Mouse (Mus musculus): Measurements from ENCODE around the gene Prrg4. TPM values are rescaled to one million over a fixed set of nuclear protein-coding genes. Genes with fewer than 3 reads are reported as not detected.

The Prrg4 gene
- polyA plus RNA-seq, 1 experiment from 2014 or later, result 1.5 TPM

GRCm38 (mm10) chr2:104855732-104856131 lies 6.1 kb upstream of the Prrg4 start:
- peaks cover 20% of the 10 kb centered on the region for H3K27me3 ChIP-seq
- H3K27ac ChIP-seq, result no peak overlapping the region
- H3K4me3 ChIP-seq, result no peak overlapping the region
- no peak overlapping the region for H3K4me2 ChIP-seq (replicated peaks)
- H3K9me3 ChIP-seq, result no peaks in the 10 kb centered on the region
- 30% methylated on average over 3 of the region's 3 CpGs for WGBS
- no peaks in the 10 kb centered on the region for H3K36me3 ChIP-seq
- no peak for ATAC-seq (ENCODE audit: low FRiP score, low read depth)
- no peak overlapping the region for H3K9ac ChIP-seq
- H3K4me1 ChIP-seq, result no peaks in the 10 kb centered on the region

- WGBS, result 76% methylated on average over 1 of the region's 1 CpGs
- no peak for ATAC-seq (ENCODE audit: low FRiP score, low read depth)
- peaks cover 23% of the 10 kb centered on the region for H3K27me3 ChIP-seq
- no peak overlapping the region for H3K4me3 ChIP-seq
- H3K4me1 ChIP-seq, result no peaks in the 10 kb centered on the region
- no peak overlapping the region for H3K27ac ChIP-seq
- no peaks in the 10 kb centered on the region for H3K36me3 ChIP-seq
- no peaks in the 10 kb centered on the region for H3K9me3 ChIP-seq
- H3K9ac ChIP-seq, result no peak overlapping the region
- H3K4me2 ChIP-seq (replicated peaks), result no peak overlapping the region
Observed at GRCm38 (mm10) chr2:104854836-104855235, 5.2 kb upstream of the Prrg4 start.

- 85% methylated on average over 7 of the region's 7 CpGs for WGBS
- no peak for ATAC-seq (ENCODE audit: low FRiP score, low read depth)
- peaks cover 12% of the 10 kb centered on the region; the same call in 1 of the 2 replicates for H3K4me1 ChIP-seq
- no peaks in the 10 kb centered on the region for H3K9me3 ChIP-seq
- no peak overlapping the region for H3K9ac ChIP-seq
- H3K4me3 ChIP-seq, result no peak overlapping the region
- H3K27ac ChIP-seq, result no peak overlapping the region
- peaks cover 32% of the 10 kb centered on the region for H3K27me3 ChIP-seq
- no peak overlapping the region for H3K4me2 ChIP-seq (replicated peaks)
- no peaks in the 10 kb centered on the region for H3K36me3 ChIP-seq
Observed at GRCm38 (mm10) chr2:104852546-104852945, 2.9 kb upstream of the Prrg4 start.

GRCm38 (mm10) chr2:104851686-104852085 lies 2.0 kb upstream of the Prrg4 start:
- 44% methylated on average over 5 of the region's 5 CpGs for whole genome bisulfite sequencing
- no peak for ATAC-seq (ENCODE audit: low FRiP score, low read depth)
- Histone ChIP-seq H3K4me3 (no peak overlapping the region), H3K27me3 (peaks cover 32% of the 10 kb centered on the region), H3K36me3 (no peaks in the 10 kb centered on the region), H3K9me3 (no peaks in the 10 kb centered on the region), H3K27ac (no peak overlapping the region), H3K4me2 (replicated peaks) (no peak overlapping the region), H3K9ac (no peak overlapping the region), H3K4me1 (peaks cover 17% of the 10 kb centered on the region)

GRCm38 (mm10) chr2:104849991-104850359 lies 299 bp upstream of the Prrg4 start:
- Histone ChIP-seq H3K4me3 (peak overlapping the region; percentile 59), H3K36me3 (no peaks in the 10 kb centered on the region), H3K4me2 (replicated peaks) (peak overlapping the region; percentile 97), H3K9ac (no peak overlapping the region; the same call in 1 of the 2 replicates), H3K27ac (no peak overlapping the region), H3K9me3 (no peaks in the 10 kb centered on the region), H3K4me1 (peaks cover 23% of the 10 kb centered on the region), H3K27me3 (peaks cover 32% of the 10 kb centered on the region)
- no peak for ATAC-seq (ENCODE audit: low FRiP score, low read depth)
- 64% methylated on average over 3 of the region's 3 CpGs for WGBS

- H3K4me2 ChIP-seq (replicated peaks), result peak overlapping the region; percentile 97
- peaks cover 32% of the 10 kb centered on the region for H3K27me3 ChIP-seq
- WGBS, result 25% methylated on average over 16 of the region's 16 CpGs
- no peak overlapping the region for H3K27ac ChIP-seq
- ATAC-seq (ENCODE audit: low FRiP score, low read depth), result no peak
- peaks cover 23% of the 10 kb centered on the region for H3K4me1 ChIP-seq
- H3K36me3 ChIP-seq, result no peaks in the 10 kb centered on the region
- H3K4me3 ChIP-seq, result peak overlapping the region; percentile 59
- no peaks in the 10 kb centered on the region for H3K9me3 ChIP-seq
- no peak overlapping the region for H3K9ac ChIP-seq
Observed at GRCm38 (mm10) chr2:104848235-104849161, 1.2 kb downstream of the Prrg4 start.

GRCm38 (mm10) chr2:104847645-104848044 lies 2.0 kb downstream of the Prrg4 start:
- H3K9ac ChIP-seq, result no peak overlapping the region
- no peak overlapping the region for H3K27ac ChIP-seq
- peaks cover 30% of the 10 kb centered on the region for H3K27me3 ChIP-seq
- ATAC-seq (ENCODE audit: low FRiP score, low read depth), result no peak
- H3K9me3 ChIP-seq, result no peaks in the 10 kb centered on the region
- WGBS, result 50% methylated on average over 2 of the region's 2 CpGs
- H3K4me3 ChIP-seq, result no peak overlapping the region
- no peak overlapping the region for H3K4me2 ChIP-seq (replicated peaks)
- no peaks in the 10 kb centered on the region for H3K36me3 ChIP-seq
- H3K4me1 ChIP-seq, result peaks cover 23% of the 10 kb centered on the region

GRCm38 (mm10) chr2:104846638-104847414 lies 2.9 kb downstream of the Prrg4 start:
- peak overlapping the region; percentile 28; the same call in 1 of the 2 replicates for H3K27ac ChIP-seq
- WGBS, result 12% methylated on average over 4 of the region's 4 CpGs
- H3K36me3 ChIP-seq, result no peaks in the 10 kb centered on the region
- peaks cover 24% of the 10 kb centered on the region for H3K27me3 ChIP-seq
- no peak overlapping the region for H3K4me2 ChIP-seq (replicated peaks)
- no peak overlapping the region for H3K4me3 ChIP-seq
- peaks cover 23% of the 10 kb centered on the region for H3K4me1 ChIP-seq
- ATAC-seq (ENCODE audit: low FRiP score, low read depth), result 0 out of 2 replicates have a peak, but pooled peaks have one; percentile 21
- no peaks in the 10 kb centered on the region for H3K9me3 ChIP-seq
- no peak overlapping the region for H3K9ac ChIP-seq

GRCm38 (mm10) chr2:104842559-104842958 lies 7.1 kb downstream of the Prrg4 start:
- H3K4me1 ChIP-seq, result peaks cover 11% of the 10 kb centered on the region
- H3K9me3 ChIP-seq, result peaks cover 3% of the 10 kb centered on the region; the same call in 1 of the 2 replicates
- H3K27ac ChIP-seq, result no peak overlapping the region
- H3K4me2 ChIP-seq (replicated peaks), result no peak overlapping the region
- no peak overlapping the region for H3K4me3 ChIP-seq
- H3K36me3 ChIP-seq, result no peaks in the 10 kb centered on the region
- no peak for ATAC-seq (ENCODE audit: low FRiP score, low read depth)
- H3K27me3 ChIP-seq, result no peaks in the 10 kb centered on the region
- no peak overlapping the region for H3K9ac ChIP-seq

- no peaks in the 10 kb centered on the region for H3K36me3 ChIP-seq
- no peak for ATAC-seq (ENCODE audit: low FRiP score, low read depth)
- H3K4me3 ChIP-seq, result no peak overlapping the region
- H3K27ac ChIP-seq, result no peak overlapping the region
- no peak overlapping the region for H3K9ac ChIP-seq
- H3K9me3 ChIP-seq, result peaks cover 3% of the 10 kb centered on the region; the same call in 1 of the 2 replicates
- no peak overlapping the region for H3K4me2 ChIP-seq (replicated peaks)
- H3K27me3 ChIP-seq, result no peaks in the 10 kb centered on the region
- WGBS, result 88% methylated on average over 7 of the region's 7 CpGs
- peaks cover 6% of the 10 kb centered on the region; the same call in 1 of the 2 replicates for H3K4me1 ChIP-seq
Observed at GRCm38 (mm10) chr2:104841736-104842135, 7.9 kb downstream of the Prrg4 start.

GRCm38 (mm10) chr2:104840974-104841373 lies 8.7 kb downstream of the Prrg4 start:
- no peak overlapping the region for H3K9ac ChIP-seq
- no peaks in the 10 kb centered on the region for H3K4me1 ChIP-seq
- peaks cover 3% of the 10 kb centered on the region; the same call in 1 of the 2 replicates for H3K9me3 ChIP-seq
- H3K36me3 ChIP-seq, result no peaks in the 10 kb centered on the region
- no peak overlapping the region for H3K4me2 ChIP-seq (replicated peaks)
- H3K27me3 ChIP-seq, result no peaks in the 10 kb centered on the region
- no peak overlapping the region for H3K27ac ChIP-seq
- H3K4me3 ChIP-seq, result no peak overlapping the region
- no peak for ATAC-seq (ENCODE audit: low FRiP score, low read depth)

GRCm38 (mm10) chr2:104832486-104832885 lies 17.2 kb downstream of the Prrg4 start:
- Histone ChIP-seq H3K27me3 (no peaks in the 10 kb centered on the region), H3K9me3 (no peaks in the 10 kb centered on the region), H3K27ac (no peak overlapping the region), H3K36me3 (no peaks in the 10 kb centered on the region), H3K4me2 (replicated peaks) (no peak overlapping the region), H3K9ac (no peak overlapping the region), H3K4me1 (no peaks in the 10 kb centered on the region), H3K4me3 (no peak overlapping the region)
- 96% methylated on average over 2 of the region's 2 CpGs for WGBS
- ATAC-seq (ENCODE audit: low FRiP score, low read depth), result no peak

Data from limb, embryonic 13.5 days (tissue).